Mouse (Mus musculus) kidney, embryonic 14.5 days (tissue): ENCODE results near the gene Gabrg3. TPM values are rescaled to one million over a fixed set of nuclear protein-coding genes. Genes with fewer than 3 reads are reported as not detected.
A peak's percentile ranks its signal among the peaks of the same experiment; 100 is the strongest.

Experiments
- ATAC-seq: fragments of 200-750 bp; cut with Nextera tagmentation; 2 replicates; pipeline ENCODE4 v1.8.0; 2017; ENCODE audit warnings: moderate number of reproducible peaks, mild to moderate bottlenecking, moderate TSS enrichment, moderate library complexity; ENCODE audit not compliant: low FRiP score, low TSS enrichment
- H3K27ac ChIP-seq: fragments of 300-500 bp; sonication (generic); 2 replicates; pipeline ENCODE4 v1.5.1; 2014; ENCODE audit warnings: low read depth, mild to moderate bottlenecking, low read length, moderate library complexity, mixed read lengths
- H3K27me3 ChIP-seq: fragments of 300-500 bp; sonication (generic); 2 replicates; pipeline ENCODE4 v1.6.1; 2014; ENCODE audit warnings: mild to moderate bottlenecking, low read length; ENCODE audit not compliant: control insufficient read depth, insufficient read depth
- H3K36me3 ChIP-seq: fragments of 300-500 bp; sonication (generic); 2 replicates; pipeline ENCODE4 v1.6.1; 2014; ENCODE audit warnings: low read length, mixed read lengths; ENCODE audit not compliant: control insufficient read depth, insufficient read depth
- H3K4me1 ChIP-seq: fragments of 300-500 bp; sonication (generic); 2 replicates; pipeline ENCODE4 v1.6.1; 2014; ENCODE audit warnings: low read length, mixed read lengths; ENCODE audit not compliant: control insufficient read depth, insufficient read depth
- H3K4me2 ChIP-seq: fragments of 300-500 bp; sonication (generic); replicated peaks from 2 replicates; pipeline ENCODE4 v1.6.1; 2014; ENCODE audit warnings: low read depth, mild to moderate bottlenecking, low read length
- H3K4me3 ChIP-seq: fragments of 300-500 bp; sonication (generic); 2 replicates; pipeline ENCODE4 v1.5.1; 2014; ENCODE audit warnings: mild to moderate bottlenecking, low read length
- H3K9ac ChIP-seq: fragments of 300-500 bp; sonication (generic); 2 replicates; pipeline ENCODE4 v1.6.1; 2014; ENCODE audit warnings: low read depth, mild to moderate bottlenecking, low read length, moderate library complexity
- H3K9me3 ChIP-seq: fragments of 300-500 bp; sonication (generic); 2 replicates; pipeline ENCODE4 v1.6.1; 2016; ENCODE audit warnings: low read length; ENCODE audit not compliant: control insufficient read depth
- WGBS: fragments of 180-500 bp; shearing (Covaris S2); extraction: QIAGEN DNeasy Blood & Tissue Kit; methylation state at CpG from one replicate; pipeline ENCODE4 v1.1.7; 2014; 5-methylcytosine and 5-hydroxymethylcytosine counted together
- polyA plus RNA-seq: library from polyadenylated mRNA; unstranded; fragments of >200 nt; fragmentation: Nextera tagmentation; extraction: Ambion mirVana; gene quantifications from 2 replicates; pipeline ENCODE4 v1.2.1, GENCODE M21; 2014

Gene Gabrg3
- polyA plus RNA-seq, 1 experiment from 2014 or later, result 0.54 TPM

DNA sequence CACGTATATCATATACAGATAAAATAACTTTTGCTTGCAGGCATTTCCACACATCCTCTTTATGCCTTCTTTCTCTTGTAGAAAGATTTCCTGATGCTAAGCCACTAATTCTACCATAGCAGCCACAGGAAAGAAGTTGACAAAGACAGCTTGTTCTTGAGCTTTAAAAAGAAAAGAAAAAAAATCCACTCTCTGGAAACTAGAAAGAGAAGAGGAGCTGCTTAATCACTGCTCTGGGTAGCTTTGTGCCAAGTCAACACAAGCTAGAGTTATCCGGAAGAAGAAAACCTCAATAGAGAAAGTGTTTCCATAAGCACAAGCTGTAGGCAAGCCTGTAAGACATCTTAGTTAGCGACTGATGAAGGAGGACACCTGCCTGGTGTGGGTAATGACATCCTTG is 321.6 kb downstream of the Gabrg3 start:
- no peak overlapping the region for H3K27ac ChIP-seq
- WGBS, result 92% methylated on average over 3 of the region's 3 CpGs
- no peaks in the 10 kb centered on the region for H3K9me3 ChIP-seq
- H3K9ac ChIP-seq, result no peak overlapping the region
- no peaks in the 10 kb centered on the region for H3K4me1 ChIP-seq
- H3K27me3 ChIP-seq, result no peaks in the 10 kb centered on the region
- ATAC-seq, result no peak
- no peak overlapping the region for H3K4me3 ChIP-seq
- no peaks in the 10 kb centered on the region for H3K36me3 ChIP-seq
- H3K4me2 ChIP-seq, result no peak overlapping the region

- H3K36me3 ChIP-seq, result no peaks in the 10 kb centered on the region
- no peaks in the 10 kb centered on the region for H3K4me1 ChIP-seq
- ATAC-seq, result no peak
- no peak overlapping the region for H3K9ac ChIP-seq
- WGBS, result 77% methylated on average over 1 of the region's 1 CpGs
- no peak overlapping the region for H3K27ac ChIP-seq
- H3K4me3 ChIP-seq, result no peak overlapping the region
- no peaks in the 10 kb centered on the region for H3K9me3 ChIP-seq
- H3K4me2 ChIP-seq, result no peak overlapping the region
- no peaks in the 10 kb centered on the region for H3K27me3 ChIP-seq
Observed at GRCm38 (mm10) chr7:57050906-57051635, 335.9 kb downstream of the Gabrg3 start.

- Histone ChIP-seq H3K27me3 (no peaks in the 10 kb centered on the region), H3K9me3 (no peaks in the 10 kb centered on the region), H3K4me3 (no peak overlapping the region), H3K36me3 (no peaks in the 10 kb centered on the region), H3K27ac (no peak overlapping the region), H3K9ac (no peak overlapping the region), H3K4me1 (no peaks in the 10 kb centered on the region), H3K4me2 (no peak overlapping the region)
- ATAC-seq, result no peak
- 72% methylated on average over 2 of the region's 2 CpGs for WGBS
Observed at GRCm38 (mm10) chr7:57037861-57038421, 349.0 kb downstream of the Gabrg3 start.

DNA sequence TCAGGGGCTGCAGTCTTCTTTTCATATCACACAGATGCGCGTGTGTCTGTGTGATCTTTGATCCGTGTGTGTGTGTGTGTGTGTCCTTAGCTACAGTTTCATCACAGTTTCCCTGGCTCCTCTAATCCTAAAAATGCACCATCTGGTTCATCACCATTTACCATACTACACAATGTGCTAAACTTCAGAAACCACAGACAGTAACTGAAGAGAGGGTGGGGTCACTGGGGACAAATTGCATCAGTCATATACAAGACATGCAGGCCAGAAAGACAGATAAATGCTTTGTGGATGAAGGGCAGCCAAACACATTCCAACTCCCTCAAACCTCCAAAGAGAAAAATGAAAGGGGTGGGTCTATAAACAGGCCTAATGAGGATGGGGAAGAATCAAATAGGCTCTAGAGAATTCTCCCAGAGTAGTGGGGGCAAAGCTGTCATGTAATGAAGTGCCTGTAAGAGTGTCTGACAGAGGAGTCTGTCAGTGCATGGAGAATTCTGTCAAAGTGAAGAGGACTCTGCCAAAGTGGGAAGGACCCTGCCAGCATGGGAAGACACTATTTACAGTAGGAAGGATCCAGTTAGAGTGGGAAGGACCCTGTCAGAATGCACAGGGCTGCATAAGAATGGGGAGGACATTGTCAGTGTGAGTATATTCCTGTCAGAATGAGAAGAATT is 386.3 kb downstream of the Gabrg3 start:
- ATAC-seq, result no peak
- H3K27me3 ChIP-seq, result no peaks in the 10 kb centered on the region
- 94% methylated on average over 3 of the region's 3 CpGs for WGBS
- no peak overlapping the region for H3K4me3 ChIP-seq
- no peaks in the 10 kb centered on the region for H3K36me3 ChIP-seq
- H3K4me1 ChIP-seq, result no peaks in the 10 kb centered on the region; the same call in 1 of the 2 replicates
- no peaks in the 10 kb centered on the region for H3K9me3 ChIP-seq
- H3K27ac ChIP-seq, result no peak overlapping the region
- no peak overlapping the region for H3K9ac ChIP-seq
- no peak overlapping the region for H3K4me2 ChIP-seq

DNA sequence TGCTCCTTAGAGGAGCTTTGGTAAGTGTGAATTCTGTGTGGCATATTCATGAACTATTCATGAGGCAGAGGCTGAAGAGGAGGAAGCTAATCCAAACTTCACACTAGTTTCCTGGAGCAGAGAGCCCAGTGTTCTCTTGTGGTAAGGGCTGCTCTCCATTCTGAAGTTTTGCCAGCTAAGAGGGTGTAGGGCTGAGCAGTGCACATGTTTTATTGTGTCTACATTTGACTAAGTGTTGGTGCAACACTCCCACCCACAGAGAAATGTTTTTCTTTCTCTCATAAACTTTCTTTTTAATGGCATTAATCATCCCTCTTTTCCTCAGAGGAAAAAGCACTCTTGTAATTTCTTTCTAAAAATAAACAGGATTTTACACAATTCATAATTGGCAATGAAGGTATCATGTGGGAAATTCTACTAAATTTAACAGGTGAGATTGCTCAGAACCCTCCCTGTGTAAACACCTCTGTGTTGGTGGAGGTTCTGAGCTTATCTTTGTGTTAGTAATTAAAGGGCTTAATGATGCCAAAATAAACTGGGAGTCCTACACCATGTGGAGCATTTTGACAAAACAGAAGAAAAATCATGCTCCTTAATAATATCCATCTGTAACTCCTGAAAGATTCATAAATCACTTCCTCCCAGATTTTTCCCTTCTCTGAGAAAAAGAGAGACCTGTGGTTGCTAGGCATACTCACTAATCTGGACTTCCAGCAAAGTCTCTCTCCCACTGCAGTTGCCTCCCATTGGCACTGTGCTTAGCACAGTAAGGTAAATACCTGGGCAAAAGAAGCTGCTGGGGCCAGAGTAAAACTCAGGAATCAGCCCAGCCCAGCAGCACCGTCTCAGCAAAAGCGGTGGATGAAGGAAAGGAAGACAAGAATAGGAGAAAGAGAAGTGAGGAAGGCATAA is 389.0 kb downstream of the Gabrg3 start:
- peak; percentile 92 for ATAC-seq
- Histone ChIP-seq H3K4me3 (no peak overlapping the region), H3K27ac (no peak overlapping the region), H3K4me1 (no peaks in the 10 kb centered on the region; the same call in 1 of the 2 replicates), H3K4me2 (no peak overlapping the region), H3K9me3 (no peaks in the 10 kb centered on the region), H3K36me3 (no peaks in the 10 kb centered on the region), H3K9ac (no peak overlapping the region), H3K27me3 (no peaks in the 10 kb centered on the region)
- WGBS, result 84% methylated on average over 2 of the region's 2 CpGs

DNA sequence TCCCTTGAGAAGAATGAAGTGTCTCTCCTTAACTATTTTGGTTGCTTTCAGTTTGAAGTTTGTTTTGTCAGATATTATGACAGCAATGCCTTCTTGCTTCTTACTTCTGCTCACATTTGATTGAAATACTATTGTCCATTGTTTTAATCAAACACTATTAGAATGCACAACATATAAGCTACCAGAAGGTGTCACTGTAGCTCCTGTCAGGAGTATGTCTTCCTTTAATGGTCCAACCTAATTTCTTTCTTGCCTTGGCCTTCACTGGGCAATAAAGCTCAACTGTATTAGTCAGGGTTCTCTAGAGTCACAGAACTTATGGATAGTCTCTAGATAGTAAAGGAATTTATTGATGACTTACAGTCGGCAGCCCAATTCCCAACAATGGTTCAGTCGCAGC is 440.6 kb downstream of the Gabrg3 start:
- H3K9ac ChIP-seq, result no peak overlapping the region
- 100% methylated on average over 1 of the region's 2 CpGs for WGBS
- H3K4me3 ChIP-seq, result no peak overlapping the region
- no peaks in the 10 kb centered on the region for H3K27me3 ChIP-seq
- H3K4me2 ChIP-seq, result no peak overlapping the region
- H3K9me3 ChIP-seq, result no peaks in the 10 kb centered on the region
- H3K4me1 ChIP-seq, result no peaks in the 10 kb centered on the region
- no peak for ATAC-seq
- H3K27ac ChIP-seq, result no peak overlapping the region
- no peaks in the 10 kb centered on the region for H3K36me3 ChIP-seq

GRCm38 (mm10) chr7:56941606-56942005 is 445.4 kb downstream of the Gabrg3 start:
- no peaks in the 10 kb centered on the region for H3K27me3 ChIP-seq
- no peaks in the 10 kb centered on the region for H3K4me1 ChIP-seq
- no peak overlapping the region for H3K9ac ChIP-seq
- WGBS, result 85% methylated on average over 2 of the region's 2 CpGs
- H3K9me3 ChIP-seq, result no peaks in the 10 kb centered on the region
- H3K4me3 ChIP-seq, result no peak overlapping the region
- no peaks in the 10 kb centered on the region for H3K36me3 ChIP-seq
- no peak overlapping the region for H3K4me2 ChIP-seq
- no peak overlapping the region for H3K27ac ChIP-seq
- ATAC-seq, result no peak

- no peak for ATAC-seq
- Histone ChIP-seq H3K27me3 (no peaks in the 10 kb centered on the region), H3K4me2 (no peak overlapping the region), H3K9ac (no peak overlapping the region), H3K4me1 (no peaks in the 10 kb centered on the region), H3K4me3 (no peak overlapping the region), H3K36me3 (no peaks in the 10 kb centered on the region), H3K27ac (no peak overlapping the region), H3K9me3 (no peaks in the 10 kb centered on the region)
- 78% methylated on average over 5 of the region's 5 CpGs for WGBS
Observed at GRCm38 (mm10) chr7:56938020-56938419, 449.0 kb downstream of the Gabrg3 start.
